Mouse (Mus musculus) embryonic facial prominence, embryonic 13.5 days (tissue): ENCODE data around the gene Osbpl5. TPM values are rescaled to one million over a fixed set of nuclear protein-coding genes. Genes with fewer than 3 reads are reported as not detected.

ENCODE experiments used
- ATAC-seq: fragments of 200-750 bp; cut with Nextera tagmentation; 2 replicates; pipeline ENCODE4 v1.8.0; 2017; ENCODE audit warnings: low read depth; ENCODE audit not compliant: insufficient number of reproducible peaks, insufficient read depth, low FRiP score, low TSS enrichment
- H3K27ac ChIP-seq: fragments of 300-500 bp; sonication (generic); 2 replicates; pipeline ENCODE4 v1.5.1; 2015; ENCODE audit warnings: moderate library complexity, mild to moderate bottlenecking, inconsistent platforms
- H3K27me3 ChIP-seq: fragments of 300-500 bp; sonication (generic); 2 replicates; pipeline ENCODE4 v1.6.1; 2015; ENCODE audit warnings: mild to moderate bottlenecking, inconsistent platforms
- H3K36me3 ChIP-seq: fragments of 300-500 bp; sonication (generic); 2 replicates; pipeline ENCODE4 v1.6.1; 2015; ENCODE audit warnings: mild to moderate bottlenecking, inconsistent platforms
- H3K4me1 ChIP-seq: fragments of 300-500 bp; sonication (generic); 2 replicates; pipeline ENCODE4 v1.6.1; 2015; ENCODE audit warnings: inconsistent platforms
- H3K4me2 ChIP-seq: fragments of 300-500 bp; sonication (generic); 2 replicates; pipeline ENCODE4 v1.6.1; 2015; ENCODE audit warnings: moderate library complexity, mild to moderate bottlenecking, inconsistent platforms
- H3K4me3 ChIP-seq: fragments of 300-500 bp; sonication (generic); 2 replicates; pipeline ENCODE4 v1.5.1; 2015; ENCODE audit warnings: mild to moderate bottlenecking, inconsistent platforms
- H3K9ac ChIP-seq: fragments of 300-500 bp; sonication (generic); 2 replicates; pipeline ENCODE4 v1.6.1; 2015; ENCODE audit warnings: mild to moderate bottlenecking, inconsistent platforms
- H3K9me3 ChIP-seq: fragments of 300-500 bp; sonication (generic); 2 replicates; pipeline ENCODE4 v1.6.1; 2016; ENCODE audit warnings: inconsistent platforms
- WGBS: fragments of 180-500 bp; shearing (Covaris S2); methylation state at CpG from one replicate; pipeline ENCODE4 v1.1.7; 2015; ENCODE audit warnings: mixed read lengths; 5-methylcytosine and 5-hydroxymethylcytosine counted together
- polyA plus RNA-seq: library from polyadenylated mRNA; unstranded; fragments of >200 nt; fragmentation: Nextera tagmentation; extraction: Ambion mirVana; gene quantifications from 2 replicates; pipeline ENCODE4 v1.2.1, GENCODE M21; 2015

Osbpl5 gene
- polyA plus RNA-seq, 1 experiment from 2014 or later = 37.9 TPM

GRCm38 (mm10) chr7:143752056-143752455 is 4.7 kb downstream of the Osbpl5 start:
- ATAC-seq = no peak
- Histone ChIP-seq H3K9ac (no peak overlapping the region), H3K4me2 (no peak overlapping the region), H3K27ac (no peak overlapping the region), H3K36me3 (no peaks in the 10 kb centered on the region), H3K4me1 (peaks cover 17% of the 10 kb centered on the region), H3K9me3 (no peaks in the 10 kb centered on the region), H3K27me3 (peaks cover 19% of the 10 kb centered on the region), H3K4me3 (no peak overlapping the region)
- WGBS = 70% methylated on average over 4 of the region's 4 CpGs

GRCm38 (mm10) chr7:143751380-143751779 is 5.4 kb downstream of the Osbpl5 start:
- no peak overlapping the region for H3K9ac ChIP-seq
- no peaks in the 10 kb centered on the region for H3K9me3 ChIP-seq
- no peak overlapping the region for H3K4me3 ChIP-seq
- H3K27ac ChIP-seq = no peak overlapping the region
- peaks cover 18% of the 10 kb centered on the region for H3K27me3 ChIP-seq
- H3K36me3 ChIP-seq = no peaks in the 10 kb centered on the region
- H3K4me1 ChIP-seq = peaks cover 11% of the 10 kb centered on the region
- ATAC-seq = no peak
- no peak overlapping the region for H3K4me2 ChIP-seq
- 57% methylated on average over 1 of the region's 1 CpGs for WGBS

- Histone ChIP-seq H3K4me3 (no peak overlapping the region), H3K4me1 (peaks cover 12% of the 10 kb centered on the region), H3K27ac (no peak overlapping the region), H3K9ac (no peak overlapping the region), H3K9me3 (no peaks in the 10 kb centered on the region), H3K4me2 (no peak overlapping the region), H3K36me3 (no peaks in the 10 kb centered on the region), H3K27me3 (peaks cover 3% of the 10 kb centered on the region; the same call in 1 of the 2 replicates)
- no peak for ATAC-seq
- 69% methylated on average over 3 of the region's 3 CpGs for WGBS
Measured at GRCm38 (mm10) chr7:143749045-143749444, 7.7 kb downstream of the Osbpl5 start.

GRCm38 (mm10) chr7:143748041-143748868 is 8.5 kb downstream of the Osbpl5 start:
- 4% methylated on average over 16 of the region's 16 CpGs for WGBS
- H3K9ac ChIP-seq = peak overlapping the region; percentile 55; the same call in 1 of the 2 replicates
- H3K9me3 ChIP-seq = no peaks in the 10 kb centered on the region
- 0 out of 2 replicates have a peak overlapping the region, but pooled peaks have one; percentile 9 for H3K4me3 ChIP-seq
- H3K36me3 ChIP-seq = no peaks in the 10 kb centered on the region
- peak overlapping the region; percentile 41; the same call in 1 of the 2 replicates for H3K27ac ChIP-seq
- peak; percentile 68 for ATAC-seq
- H3K4me1 ChIP-seq = peaks cover 12% of the 10 kb centered on the region
- peak overlapping the region; percentile 51 for H3K4me2 ChIP-seq
- peaks cover 3% of the 10 kb centered on the region; the same call in 1 of the 2 replicates for H3K27me3 ChIP-seq

- H3K4me3 ChIP-seq = peak overlapping the region; percentile 91
- peak overlapping the region; percentile 89; the same call in 1 of the 2 replicates for H3K27ac ChIP-seq
- H3K9ac ChIP-seq = peak overlapping the region; percentile 97
- H3K36me3 ChIP-seq = no peaks in the 10 kb centered on the region
- peaks cover 47% of the 10 kb centered on the region for H3K4me1 ChIP-seq
- WGBS = 21% methylated on average over 2 of the region's 2 CpGs
- H3K27me3 ChIP-seq = no peaks in the 10 kb centered on the region
- no peaks in the 10 kb centered on the region for H3K9me3 ChIP-seq
- peak overlapping the region; percentile 92 for H3K4me2 ChIP-seq
- no peak for ATAC-seq
Measured at GRCm38 (mm10) chr7:143740653-143741052, 16.1 kb downstream of the Osbpl5 start.

GRCm38 (mm10) chr7:143739511-143740461 is 17.0 kb downstream of the Osbpl5 start:
- Histone ChIP-seq H3K27ac (peak overlapping the region; percentile 89), H3K4me3 (peak overlapping the region; percentile 91), H3K9ac (peak overlapping the region; percentile 97), H3K27me3 (no peaks in the 10 kb centered on the region), H3K36me3 (peaks cover 3% of the 10 kb centered on the region; the same call in 1 of the 2 replicates), H3K4me2 (peak overlapping the region; percentile 92), H3K4me1 (peaks cover 46% of the 10 kb centered on the region), H3K9me3 (no peaks in the 10 kb centered on the region)
- 2% methylated on average over 38 of the region's 38 CpGs for WGBS
- peak; percentile 79 for ATAC-seq

- ATAC-seq = peak; percentile 44; the same call in 1 of the 2 replicates
Measured at GRCm38 (mm10) chr7:143738601-143739006, 18.2 kb downstream of the Osbpl5 start.

GRCm38 (mm10) chr7:143738194-143738593 is 18.6 kb downstream of the Osbpl5 start:
- H3K27ac ChIP-seq = peak overlapping the region; percentile 89
- H3K4me2 ChIP-seq = peak overlapping the region; percentile 92

More at GRCm38 (mm10) chr7:143738601-143739006, 18.2 kb downstream of the Osbpl5 start:
- Histone ChIP-seq H3K4me3 (peak overlapping the region; percentile 91), H3K27ac (peak overlapping the region; percentile 89), H3K9ac (peak overlapping the region; percentile 97), H3K4me1 (peaks cover 41% of the 10 kb centered on the region), H3K36me3 (peaks cover 9% of the 10 kb centered on the region; the same call in 1 of the 2 replicates), H3K4me2 (peak overlapping the region; percentile 92), H3K27me3 (no peaks in the 10 kb centered on the region), H3K9me3 (no peaks in the 10 kb centered on the region)
- WGBS = 29% methylated on average over 5 of the region's 5 CpGs

GRCm38 (mm10) chr7:143733746-143734145 is 23.0 kb downstream of the Osbpl5 start:
- H3K4me1 ChIP-seq = peaks cover 23% of the 10 kb centered on the region
- H3K9ac ChIP-seq = no peak overlapping the region
- H3K27me3 ChIP-seq = no peaks in the 10 kb centered on the region
- WGBS = 86% methylated on average over 4 of the region's 4 CpGs
- H3K4me3 ChIP-seq = no peak overlapping the region
- H3K9me3 ChIP-seq = no peaks in the 10 kb centered on the region
- peaks cover 17% of the 10 kb centered on the region for H3K36me3 ChIP-seq
- no peak overlapping the region for H3K4me2 ChIP-seq
- H3K27ac ChIP-seq = no peak overlapping the region
- ATAC-seq = no peak

More at GRCm38 (mm10) chr7:143738194-143738593, 18.6 kb downstream of the Osbpl5 start:
- H3K4me3 ChIP-seq = peak overlapping the region; percentile 91
- no peaks in the 10 kb centered on the region for H3K9me3 ChIP-seq
- H3K4me1 ChIP-seq = peaks cover 41% of the 10 kb centered on the region
- ATAC-seq = peak; percentile 63; the same call in 1 of the 2 replicates
- H3K27me3 ChIP-seq = no peaks in the 10 kb centered on the region
- WGBS = 67% methylated on average over 6 of the region's 6 CpGs
- peaks cover 13% of the 10 kb centered on the region for H3K36me3 ChIP-seq
- H3K9ac ChIP-seq = peak overlapping the region; percentile 97; the same call in 1 of the 2 replicates

- no peak overlapping the region for H3K9ac ChIP-seq
- H3K27me3 ChIP-seq = no peaks in the 10 kb centered on the region
- H3K27ac ChIP-seq = no peak overlapping the region
- ATAC-seq = no peak
- 0 out of 2 replicates have a peak, but pooled peaks cover 5% of the 10 kb centered on the region for H3K4me1 ChIP-seq
- no peaks in the 10 kb centered on the region for H3K9me3 ChIP-seq
- H3K36me3 ChIP-seq = peaks cover 24% of the 10 kb centered on the region
- WGBS = 83% methylated on average over 10 of the region's 10 CpGs
- no peak overlapping the region for H3K4me3 ChIP-seq
- H3K4me2 ChIP-seq = no peak overlapping the region
Measured at GRCm38 (mm10) chr7:143729886-143730285, 26.9 kb downstream of the Osbpl5 start.

- no peak overlapping the region for H3K27ac ChIP-seq
- no peaks in the 10 kb centered on the region for H3K9me3 ChIP-seq
- no peak for ATAC-seq
- no peak overlapping the region for H3K9ac ChIP-seq
- H3K4me2 ChIP-seq = no peak overlapping the region
- H3K27me3 ChIP-seq = no peaks in the 10 kb centered on the region
- H3K4me1 ChIP-seq = peaks cover 5% of the 10 kb centered on the region; the same call in 1 of the 2 replicates
- H3K36me3 ChIP-seq = peaks cover 13% of the 10 kb centered on the region; the same call in 1 of the 2 replicates
- WGBS = 81% methylated on average over 4 of the region's 4 CpGs
- no peak overlapping the region for H3K4me3 ChIP-seq
Measured at GRCm38 (mm10) chr7:143726396-143726795, 30.4 kb downstream of the Osbpl5 start.
